Mouse (Mus musculus) bone marrow macrophage, adult 2 months (primary cell): ENCODE results near the gene Lrtm2.

Experiments used
- CTCF ChIP-seq: IDR thresholded peaks from 2 replicates; pipeline ENCODE4 v1.5.1; 2012; ENCODE audit warnings: low read depth, mild to moderate bottlenecking, low read length, moderate library complexity
- POLR2A ChIP-seq: IDR thresholded peaks from 2 replicates; pipeline ENCODE4 v1.6.1; 2012; ENCODE audit warnings: mild to moderate bottlenecking, low read depth, low read length, borderline replicate concordance

- TF ChIP-seq POLR2A, result no peak
- TF ChIP-seq CTCF, result no peak
These were observed 20.4 kb downstream of the Lrtm2 start for GRCm38 (mm10) chr6:119310176-119310575.
